Mouse (Mus musculus) liver, embryonic 13.5 days (tissue): ENCODE measurements at regions not wholly inside any gene's neighbourhood (a gene's known extent, or its start where the extent isn't known, plus 50 kb on each side); places are given as distances from the start of the nearest gene placed in this dataset.

Experiments
- ATAC-seq: fragments of 200-750 bp; cut with Nextera tagmentation; 2 replicates; pipeline ENCODE4 v1.8.0; 2017; ENCODE audit warnings: low read depth, mild to moderate bottlenecking, moderate number of reproducible peaks, moderate library complexity
- DNase-seq: peaks from one replicate; pipeline ENCODE4 v3.0.0; 2022
- H3K27ac ChIP-seq: fragments of 300-500 bp; sonication (generic); 2 replicates; pipeline ENCODE4 v1.5.1; 2015; ENCODE audit warnings: moderate library complexity, mild to moderate bottlenecking, inconsistent platforms
- H3K27me3 ChIP-seq: fragments of 300-500 bp; sonication (generic); 2 replicates; pipeline ENCODE4 v1.6.1; 2015; ENCODE audit warnings: mild to moderate bottlenecking, inconsistent platforms
- H3K36me3 ChIP-seq: fragments of 300-500 bp; sonication (generic); 2 replicates; pipeline ENCODE4 v1.6.1; 2015; ENCODE audit warnings: mild to moderate bottlenecking, inconsistent platforms
- H3K4me1 ChIP-seq: fragments of 300-500 bp; sonication (generic); replicated peaks from 2 replicates; pipeline ENCODE4 v1.6.1; 2015; ENCODE audit warnings: inconsistent platforms
- H3K4me2 ChIP-seq: fragments of 300-500 bp; sonication (generic); 2 replicates; pipeline ENCODE4 v1.6.1; 2015; ENCODE audit warnings: inconsistent platforms, mild to moderate bottlenecking, moderate library complexity
- H3K4me3 ChIP-seq: fragments of 300-500 bp; sonication (generic); replicated peaks from 2 replicates; pipeline ENCODE4 v1.5.1; 2015; ENCODE audit warnings: mild to moderate bottlenecking, inconsistent platforms
- H3K9ac ChIP-seq: fragments of 300-500 bp; sonication (generic); 2 replicates; pipeline ENCODE4 v1.6.1; 2015; ENCODE audit warnings: mild to moderate bottlenecking, inconsistent platforms
- H3K9me3 ChIP-seq: fragments of 300-500 bp; sonication (generic); replicated peaks from 2 replicates; pipeline ENCODE4 v1.6.1; 2016; ENCODE audit warnings: inconsistent platforms
- WGBS: fragments of 180-500 bp; shearing (Covaris S2); methylation state at CpG from one replicate; pipeline ENCODE4 v1.1.7; 2015; ENCODE audit not compliant: insufficient replicate concordance; 5-methylcytosine and 5-hydroxymethylcytosine counted together

DNA sequence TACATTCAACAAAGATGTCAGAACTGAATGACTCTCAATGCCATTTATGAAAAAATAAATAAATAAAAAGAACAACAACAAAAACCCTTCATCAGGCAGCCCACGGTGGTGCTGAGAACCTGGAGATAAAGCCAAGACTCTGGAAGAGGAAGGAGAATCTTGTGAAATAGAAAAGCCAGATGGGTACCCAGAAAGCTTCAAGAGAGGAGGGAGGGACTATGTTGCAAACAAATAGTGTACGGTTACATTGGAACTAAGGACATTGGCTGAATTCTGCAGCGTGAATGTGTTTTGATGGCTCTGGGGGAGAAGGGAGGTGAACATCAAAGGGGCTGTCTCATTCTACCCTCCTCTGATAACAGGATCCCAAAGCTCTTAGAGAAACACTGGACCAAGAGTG, 57.8 kb upstream of the Rybp start:
- no peak for ATAC-seq
- Histone ChIP-seq H3K4me1 (0 out of 2 replicates have a peak, but pooled peaks cover 4% of the 10 kb centered on the region), H3K9ac (no peak overlapping the region), H3K27me3 (no peaks in the 10 kb centered on the region), H3K4me2 (no peak overlapping the region), H3K4me3 (no peak overlapping the region), H3K36me3 (no peaks in the 10 kb centered on the region), H3K27ac (no peak overlapping the region), H3K9me3 (no peaks in the 10 kb centered on the region)
- WGBS, result 52% methylated on average over 3 of the region's 3 CpGs
- DNase-seq, result no peak

DNA sequence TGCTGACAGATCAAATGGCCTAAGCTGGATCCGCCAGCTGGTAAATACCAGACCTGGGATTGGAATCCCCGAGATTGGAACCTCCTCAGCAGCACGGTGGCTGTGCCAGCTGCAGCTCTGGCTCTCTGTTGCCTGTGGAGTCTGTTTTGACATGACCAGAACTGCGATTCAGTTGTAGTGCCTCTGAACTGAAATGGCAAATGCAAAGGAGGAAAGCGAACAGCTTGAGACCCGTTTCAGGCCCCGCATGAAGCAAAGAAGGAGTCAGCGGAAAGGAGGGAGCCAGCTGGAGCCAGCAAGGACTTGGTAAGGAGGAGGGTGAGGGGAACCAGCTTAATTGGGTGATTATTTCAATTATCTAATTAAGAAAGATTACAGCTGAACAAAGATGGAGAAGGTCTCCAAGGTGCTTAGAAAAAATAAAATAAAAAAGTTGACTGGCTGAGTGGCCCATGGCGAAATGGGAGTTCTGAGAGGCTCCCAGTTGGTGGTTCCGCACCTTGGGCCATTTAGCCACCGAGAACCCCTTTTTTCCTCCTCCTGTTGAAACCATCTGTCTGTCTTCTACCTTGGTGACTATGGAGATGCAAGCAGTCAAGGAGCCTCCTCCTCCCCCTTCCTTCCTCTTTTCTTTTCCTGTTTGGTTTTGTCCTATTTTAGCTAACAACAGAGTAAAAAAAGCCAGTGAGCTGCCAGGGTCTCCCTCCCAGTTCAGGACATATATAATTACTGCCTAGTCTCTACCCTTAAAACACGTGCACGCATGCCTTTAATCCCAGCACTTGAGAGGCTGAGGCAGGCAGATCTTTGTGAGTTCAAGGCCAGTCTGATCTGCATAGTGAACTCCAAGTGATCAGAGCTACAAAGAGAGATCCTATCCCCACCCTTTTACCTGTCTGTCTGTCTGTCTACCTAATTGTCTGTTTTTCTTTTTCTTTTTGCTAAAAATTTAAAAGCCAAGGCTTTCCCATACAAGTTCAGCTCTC, 54.3 kb upstream of the Rybp start:
- DNase-seq (no peak), ATAC-seq (no peak)
- Histone ChIP-seq H3K27me3 (peaks cover 10% of the 10 kb centered on the region), H3K4me2 (no peak overlapping the region), H3K27ac (no peak overlapping the region), H3K4me3 (no peak overlapping the region), H3K9ac (no peak overlapping the region), H3K4me1 (peaks cover 7% of the 10 kb centered on the region), H3K9me3 (no peaks in the 10 kb centered on the region), H3K36me3 (no peaks in the 10 kb centered on the region)
- WGBS, result 34% methylated on average over 13 of the region's 13 CpGs

DNA sequence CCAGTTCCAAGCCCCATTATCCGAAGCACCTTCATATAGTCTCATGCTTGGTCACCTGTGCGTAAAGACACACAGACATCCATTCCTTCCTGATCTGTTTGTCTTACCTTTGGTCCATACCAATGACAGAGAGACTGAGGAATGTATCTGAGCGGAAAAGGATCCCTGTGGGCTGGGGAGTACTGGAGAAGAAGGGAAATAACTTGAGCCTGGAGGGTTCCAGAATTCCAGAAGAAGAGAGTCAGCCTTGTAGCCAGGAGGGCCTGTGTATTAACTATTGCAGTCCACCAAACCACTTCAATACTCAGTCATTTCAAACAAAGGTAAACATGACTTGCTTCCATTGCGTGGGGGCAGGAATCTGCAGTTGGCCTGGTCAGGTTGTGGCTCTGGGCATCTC, 51.0 kb upstream of the Rybp start:
- Histone ChIP-seq H3K9me3 (no peaks in the 10 kb centered on the region), H3K27me3 (peaks cover 18% of the 10 kb centered on the region), H3K4me2 (no peak overlapping the region), H3K27ac (no peak overlapping the region), H3K36me3 (no peaks in the 10 kb centered on the region), H3K4me1 (peaks cover 21% of the 10 kb centered on the region), H3K9ac (no peak overlapping the region), H3K4me3 (no peak overlapping the region)
- 64% methylated on average over 4 of the region's 4 CpGs for WGBS
- ATAC-seq, result no peak
- DNase-seq, result no peak
